Mouse (Mus musculus): ENCODE data around the gene Crebbp.
"Not testable (repeated sequence)": the region's sequence is repeated elsewhere in the genome, so short reads cannot be mapped to it uniquely, and the experiment has no call there.

Crebbp gene

DNA sequence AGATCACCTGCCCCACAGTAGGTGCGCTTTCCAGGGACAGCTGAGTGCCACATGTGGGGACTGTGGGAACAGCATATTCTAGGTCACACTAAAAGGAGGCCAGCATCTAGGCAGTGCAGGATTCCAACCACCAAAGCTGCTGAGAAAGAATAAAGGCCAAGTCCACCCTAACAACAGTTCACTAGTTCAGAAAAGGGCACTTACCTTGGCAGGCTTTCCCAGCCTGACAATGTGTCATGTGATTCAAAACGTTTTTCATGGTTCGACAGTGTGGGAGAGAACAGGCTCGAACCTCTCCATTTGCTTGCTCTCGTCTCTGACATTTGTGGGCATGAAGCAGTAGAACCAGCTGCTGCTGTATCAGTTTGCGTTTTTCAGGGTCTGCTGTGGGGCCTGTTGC lies 75.3 kb downstream of the Crebbp start:
- DNase-seq, result peak; percentile 21

DNA sequence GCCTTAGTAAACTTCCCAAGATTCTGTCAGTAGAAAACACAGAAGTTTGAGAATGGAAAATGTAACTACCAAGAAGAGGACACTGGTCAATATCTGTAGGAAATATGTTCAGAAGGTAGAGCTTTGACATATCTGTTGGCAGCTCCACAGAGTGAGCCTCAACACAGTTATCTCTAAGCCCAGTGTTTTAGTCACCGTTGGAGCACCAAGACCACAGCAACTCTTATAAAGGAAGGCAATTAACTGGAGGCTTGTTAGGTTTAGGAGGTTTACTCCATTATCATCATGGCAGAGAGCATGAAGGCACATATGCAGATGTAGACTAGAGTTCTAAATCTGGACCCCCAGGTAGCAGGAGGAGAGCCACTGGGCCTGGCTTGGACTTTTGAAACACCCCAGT lies 80.0 kb downstream of the Crebbp start:
- no peak for DNase-seq

DNA sequence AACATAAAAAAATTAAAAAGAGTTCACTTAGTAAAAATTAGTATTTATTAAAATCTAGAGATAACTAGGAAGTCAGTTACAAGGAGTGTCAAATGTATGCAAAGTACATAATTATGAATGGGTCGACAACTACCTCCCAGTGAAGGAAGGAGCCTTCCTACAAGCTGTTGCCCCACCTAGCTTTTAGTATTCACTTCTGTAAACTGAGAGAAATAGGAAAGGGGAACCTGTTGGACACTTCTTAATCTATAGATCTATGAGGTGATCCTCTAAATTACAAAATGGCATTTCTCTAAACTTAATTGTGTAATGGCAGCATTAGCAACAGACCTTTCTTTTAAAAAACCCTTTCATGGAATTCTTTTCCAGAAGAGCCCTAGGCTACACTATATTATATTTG lies 84.9 kb downstream of the Crebbp start:
- no peak for DNase-seq

DNA sequence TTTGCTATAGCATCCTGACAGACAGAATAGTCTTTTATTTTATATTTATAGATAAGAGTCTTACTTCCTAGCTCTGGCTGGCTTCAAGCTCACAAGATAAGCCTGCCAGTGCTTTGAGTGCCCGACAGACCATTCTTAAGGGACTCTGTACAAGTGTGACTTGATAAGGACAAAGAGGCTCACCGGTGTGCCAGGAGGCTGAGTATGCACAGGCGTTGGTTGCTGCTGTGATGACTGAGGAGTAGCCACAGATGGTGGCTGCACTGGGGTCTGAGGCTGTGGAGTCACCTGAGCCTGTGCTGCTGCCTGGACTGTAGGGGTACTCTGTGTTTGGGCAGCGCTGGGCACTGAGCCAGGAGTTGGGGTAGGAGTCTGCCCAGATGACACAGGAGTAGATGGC lies 96.7 kb downstream of the Crebbp start:
- DNase-seq, result no peak

DNA sequence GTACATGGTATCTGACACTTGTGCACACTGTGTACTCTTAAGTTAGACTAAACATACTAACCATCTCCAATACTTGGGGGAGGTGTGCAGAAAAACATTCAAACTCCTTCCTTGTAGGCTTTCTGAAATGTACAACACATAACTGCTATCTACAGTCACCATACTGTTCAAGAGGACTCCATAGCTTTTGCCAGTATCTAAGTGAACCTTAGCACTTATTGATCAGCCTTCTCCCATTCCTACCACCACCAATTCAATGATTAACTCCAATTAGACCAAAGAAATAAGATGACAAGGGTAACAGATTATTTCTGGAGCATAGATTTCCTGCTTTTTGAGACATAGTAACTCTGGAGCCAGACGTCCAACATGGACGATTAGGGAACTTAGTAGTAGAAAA lies 113.4 kb downstream of the Crebbp start:
- DNase-seq, result no peak

DNA sequence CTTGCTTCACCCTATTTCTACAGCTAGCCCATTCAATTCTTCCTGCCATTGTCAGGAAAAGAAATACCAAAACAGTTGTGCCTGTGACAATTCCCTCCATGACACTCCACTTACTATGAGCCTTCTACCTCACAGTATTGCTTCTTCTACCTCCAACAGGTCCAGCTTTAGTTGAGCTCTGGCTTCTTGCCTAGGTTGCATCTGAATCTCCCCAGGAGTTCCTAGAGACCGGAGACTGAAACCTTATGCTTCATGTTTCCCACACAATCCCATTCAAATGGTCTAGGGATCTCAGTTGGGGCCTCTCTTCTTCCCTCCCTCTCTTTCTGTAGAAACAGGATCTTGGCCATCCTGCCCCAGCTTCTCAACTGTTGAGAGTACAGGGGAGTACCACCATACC lies 116.3 kb downstream of the Crebbp start:
- no peak for DNase-seq

DNA sequence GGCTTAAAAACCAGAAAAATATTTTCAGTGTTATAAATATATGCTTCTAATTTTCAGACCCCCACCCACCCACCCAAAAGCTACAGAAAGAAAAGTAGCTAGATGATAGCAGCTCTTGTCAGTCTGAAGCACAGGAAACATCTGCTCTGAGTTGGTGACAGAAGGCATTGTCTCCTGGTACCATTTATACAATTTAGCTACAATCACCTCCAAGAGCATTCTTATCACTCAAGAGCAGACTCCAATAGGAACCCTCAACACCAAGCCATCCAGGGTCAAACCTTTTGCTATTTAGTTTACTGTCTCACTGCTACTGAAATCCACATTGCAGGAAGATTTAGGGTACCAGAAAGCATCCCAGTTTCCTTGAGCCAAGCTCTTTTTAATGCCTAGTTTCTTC lies 116.9 kb downstream of the Crebbp start:
- DNase-seq, result no peak

DNA sequence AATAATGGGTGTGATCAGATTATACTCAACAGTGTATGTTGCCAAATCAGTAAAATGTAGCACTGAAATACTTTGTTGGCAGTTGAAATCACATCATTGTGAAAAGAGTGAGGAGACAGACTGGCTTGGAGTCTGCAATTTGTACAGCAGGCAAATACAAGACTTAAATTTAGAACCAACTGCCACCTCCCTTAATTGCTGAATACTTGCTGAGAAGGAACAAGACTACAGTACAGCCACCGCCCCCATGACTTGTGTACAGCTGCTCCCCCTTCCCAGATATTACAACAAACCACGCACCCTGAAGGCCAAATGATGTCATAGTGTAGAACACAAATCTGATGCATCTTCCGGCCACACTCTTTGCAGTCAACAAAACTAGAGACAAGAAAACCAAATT lies 117.7 kb downstream of the Crebbp start:
- no peak for DNase-seq

DNA sequence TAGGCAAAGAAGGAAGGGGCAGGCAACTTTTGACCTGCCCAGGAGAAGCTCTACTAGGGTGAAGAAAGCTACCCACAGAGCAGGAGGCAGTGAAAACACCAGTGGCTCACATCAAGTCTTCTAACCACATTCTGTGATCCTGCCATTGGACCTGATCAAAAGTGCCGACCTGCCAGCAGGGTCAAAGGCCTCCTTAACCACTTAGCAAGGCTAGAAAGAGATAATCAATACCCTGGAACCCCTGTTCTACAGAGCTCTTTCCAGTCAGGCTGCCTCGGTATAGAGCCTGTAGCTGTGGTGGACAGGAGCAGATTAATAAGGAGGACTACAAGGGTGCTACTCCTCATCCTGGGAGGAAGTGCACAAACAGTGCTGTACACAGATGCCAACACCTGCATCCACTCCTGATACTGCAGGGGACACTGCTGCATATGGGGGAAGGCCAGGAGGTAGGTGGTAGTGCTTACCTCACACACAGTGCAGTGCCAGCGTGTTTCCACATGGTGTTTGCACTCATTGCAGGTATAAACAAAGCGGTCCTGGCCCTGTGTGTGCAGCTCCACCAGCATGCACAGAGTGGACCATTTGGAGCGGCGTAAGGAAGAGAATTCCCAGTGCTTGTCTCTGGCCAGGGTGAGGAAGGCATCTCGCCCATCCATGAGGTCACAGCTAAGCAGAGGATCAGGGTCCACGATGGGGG lies 126.4 kb downstream of the Crebbp start:
- DNase-seq, result no peak

DNA sequence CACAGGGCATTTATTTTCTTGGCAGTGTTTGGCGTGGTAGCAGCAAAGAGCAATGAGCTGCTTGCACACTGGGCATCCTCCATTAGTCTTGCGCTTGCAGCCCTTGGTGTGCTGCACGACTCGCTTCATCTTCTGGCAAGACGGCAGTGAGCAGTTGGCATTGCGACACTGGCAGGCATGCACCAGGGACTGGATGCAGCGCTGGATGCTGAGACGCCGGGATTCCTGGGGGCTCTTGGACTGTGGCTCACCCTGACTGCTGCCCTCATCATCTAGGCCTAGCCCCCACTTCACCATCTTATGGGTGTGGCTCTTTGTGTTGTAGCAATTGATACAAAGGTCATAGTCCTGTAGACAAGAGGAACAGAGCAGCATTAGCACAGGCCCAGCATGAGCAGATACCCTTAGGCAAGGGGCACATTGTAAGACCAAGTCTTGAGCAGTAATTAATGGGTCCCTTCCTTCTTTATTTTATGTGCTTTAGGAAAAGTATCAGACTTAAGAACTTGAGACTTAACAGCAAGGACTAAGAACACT lies 127.9 kb downstream of the Crebbp start:
- DNase-seq, result no peak

DNA sequence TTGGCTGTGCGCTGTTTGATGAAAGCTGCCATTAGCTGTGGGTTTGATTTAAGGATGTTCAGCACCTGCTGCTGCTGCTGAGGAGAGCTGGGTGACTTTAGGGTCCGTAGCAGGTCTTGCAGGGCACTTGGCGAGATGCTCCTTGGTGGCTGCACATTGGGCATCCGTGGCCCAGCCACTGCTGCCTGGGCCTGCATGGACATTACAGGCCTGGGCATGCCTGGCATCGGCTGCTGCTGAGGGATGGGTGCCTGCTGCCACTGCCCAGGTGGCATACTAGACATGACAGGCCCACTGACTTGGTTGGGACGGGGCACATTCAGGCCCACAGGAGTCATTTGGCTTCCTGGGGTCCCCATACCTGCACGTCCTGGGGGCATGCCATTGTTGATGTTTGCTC lies 128.7 kb downstream of the Crebbp start:
- DNase-seq, result no peak

DNA sequence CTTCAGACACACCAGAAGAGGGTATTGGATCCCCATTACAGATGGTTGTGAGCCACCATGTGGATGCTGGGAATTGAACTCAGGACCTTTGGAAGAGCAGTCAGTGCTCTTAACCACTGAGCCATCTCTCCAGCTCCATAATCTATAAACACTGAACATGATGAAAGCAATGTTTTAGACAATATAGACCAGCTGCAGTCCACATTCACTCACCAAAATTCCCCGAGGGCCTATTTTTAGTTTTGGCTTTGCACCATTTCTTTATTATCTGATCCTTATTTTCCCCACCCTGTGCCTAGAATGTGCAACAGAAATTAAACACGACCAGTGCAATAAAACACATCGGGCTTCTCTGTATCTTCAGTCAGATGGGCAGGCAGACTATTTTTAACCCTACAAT lies 133.4 kb downstream of the Crebbp start:
- not testable (repeated sequence) for DNase-seq

DNA sequence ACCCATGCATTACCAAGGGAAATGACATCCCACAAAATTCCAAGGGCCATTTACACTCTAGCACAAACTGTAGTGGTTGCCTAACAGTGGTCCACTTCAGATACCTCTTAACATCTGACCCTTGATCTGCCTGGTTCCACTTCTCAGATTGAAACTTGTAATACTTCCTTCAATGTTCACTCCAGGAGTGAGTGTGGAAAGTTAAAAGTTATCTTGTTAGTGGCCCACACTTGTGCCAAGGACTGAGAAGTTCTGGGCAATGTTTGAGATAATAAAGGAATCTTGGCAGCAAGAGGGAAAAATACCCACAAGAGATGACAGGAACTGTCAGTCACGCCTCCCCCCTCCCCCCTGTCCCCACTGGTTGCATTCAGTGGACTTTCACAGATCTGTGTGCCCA lies 134.1 kb downstream of the Crebbp start:
- DNase-seq, result no peak

DNA sequence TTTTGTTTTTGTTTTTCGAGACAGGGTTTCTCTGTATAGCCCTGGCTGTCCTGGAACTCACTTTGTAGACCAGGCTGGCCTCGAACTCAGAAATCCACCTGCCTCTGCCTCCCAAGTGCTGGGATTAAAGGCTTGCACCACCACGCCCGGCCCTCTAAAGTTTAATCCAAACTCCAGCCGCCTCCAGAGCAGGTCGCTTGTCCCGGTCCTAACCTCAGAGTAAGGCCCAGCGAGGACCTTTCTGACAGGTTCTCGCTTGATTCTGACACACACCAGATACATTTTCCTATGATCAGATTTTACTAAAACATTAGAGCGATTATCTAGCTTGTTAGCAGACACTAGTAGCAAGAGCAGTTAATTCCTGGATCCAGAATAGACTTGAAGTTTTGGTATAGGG lies 135.5 kb downstream of the Crebbp start:
- DNase-seq, result not testable (repeated sequence)

DNA sequence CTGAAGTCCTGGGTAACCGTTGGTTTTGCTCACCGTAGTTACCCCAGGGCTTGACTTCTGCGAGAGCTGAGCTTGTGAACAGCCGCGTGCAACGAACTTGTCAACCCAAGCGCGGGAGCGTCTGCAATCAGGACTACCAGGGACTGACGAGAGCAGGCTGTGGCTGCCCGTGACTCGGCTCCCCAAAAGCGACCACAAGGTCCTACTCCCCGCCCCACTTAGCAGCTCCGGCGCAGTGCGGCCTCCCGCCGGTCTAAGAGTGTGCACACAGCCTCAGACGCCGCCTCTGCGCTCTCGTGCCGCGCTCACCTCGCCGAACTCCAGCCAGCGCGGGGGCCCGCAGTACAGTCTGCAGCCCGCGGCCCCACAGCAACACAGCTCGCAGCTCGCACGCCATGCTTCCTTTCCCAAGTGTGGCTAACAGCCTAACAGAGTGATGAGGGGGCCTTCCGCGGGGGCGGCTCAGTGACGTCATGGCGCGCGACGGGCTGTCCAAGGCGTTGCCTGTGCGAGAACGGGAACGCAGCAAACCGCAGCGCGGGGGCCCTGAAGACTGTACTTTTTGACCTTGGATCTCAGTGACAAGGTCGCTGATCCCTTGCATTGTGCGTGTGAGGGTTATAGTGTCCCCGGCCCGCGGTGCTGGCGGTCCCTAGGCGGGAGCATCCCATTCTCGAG lies 136.3 kb downstream of the Crebbp start, which contains the start of gene Trap1:
Trap1 (minus strand) TSS at position 444 of the 678 bp plus-strand sequence.
- DNase-seq, result peak; percentile 92

DNA sequence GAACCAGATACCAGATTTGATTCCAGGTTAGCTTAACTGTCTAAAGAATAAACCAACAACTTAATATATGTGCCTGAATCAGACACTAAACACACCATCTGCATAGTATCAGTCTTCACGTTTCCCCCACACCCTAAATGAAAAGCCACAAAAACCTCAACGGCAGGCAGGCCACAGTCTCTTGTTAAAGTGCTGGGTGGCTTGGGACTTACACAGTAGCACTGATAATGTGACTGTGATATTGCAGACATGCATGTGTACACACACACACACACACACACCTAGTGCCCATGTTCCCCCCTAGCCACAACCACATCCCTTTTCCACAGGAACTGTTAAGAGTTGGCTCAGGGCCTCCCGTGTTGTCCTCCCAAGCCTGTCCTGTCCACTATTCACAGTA lies 139.0 kb downstream of the Crebbp start:
- no peak for DNase-seq

DNA sequence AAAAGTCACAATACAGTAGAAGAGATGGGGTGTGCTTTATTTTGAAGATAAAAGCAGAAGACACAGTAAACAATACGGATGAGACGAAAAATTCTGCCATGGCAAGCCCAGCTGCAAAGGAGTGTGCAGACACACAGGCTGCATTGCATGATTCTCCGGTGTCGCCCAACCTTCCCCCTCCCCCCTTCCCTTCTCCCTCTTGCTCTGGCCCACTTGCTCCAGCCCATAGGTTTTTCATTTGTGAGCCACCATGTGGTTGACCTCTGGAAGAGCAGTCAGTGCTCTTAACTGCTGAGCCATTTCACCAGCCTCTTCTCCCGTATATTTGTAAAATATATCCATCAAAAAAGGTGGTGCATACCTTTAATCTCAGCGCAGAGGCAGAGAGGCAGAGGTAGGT lies 139.5 kb downstream of the Crebbp start:
- DNase-seq, result no peak

DNA sequence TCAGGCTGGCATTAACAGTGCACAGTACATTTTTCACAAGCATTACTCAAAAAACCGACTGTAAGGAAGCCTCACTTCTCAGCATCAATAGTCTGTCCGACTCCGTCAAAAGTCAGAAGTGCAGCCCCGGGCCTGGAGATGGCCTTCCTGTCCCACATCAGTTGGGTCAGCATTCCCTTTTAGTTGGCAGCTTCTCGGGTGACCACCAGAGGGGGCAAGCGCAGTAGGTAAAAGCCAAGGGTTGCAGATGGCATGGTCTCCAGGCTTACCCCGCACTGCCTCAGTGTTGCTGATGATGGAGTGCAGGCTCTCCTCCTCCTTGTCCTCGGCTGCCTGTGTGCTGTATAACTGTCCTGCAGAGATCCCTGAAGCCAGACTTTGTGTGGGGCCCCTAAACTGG lies 145.2 kb downstream of the Crebbp start:
- peak; percentile 33 for DNase-seq

DNA sequence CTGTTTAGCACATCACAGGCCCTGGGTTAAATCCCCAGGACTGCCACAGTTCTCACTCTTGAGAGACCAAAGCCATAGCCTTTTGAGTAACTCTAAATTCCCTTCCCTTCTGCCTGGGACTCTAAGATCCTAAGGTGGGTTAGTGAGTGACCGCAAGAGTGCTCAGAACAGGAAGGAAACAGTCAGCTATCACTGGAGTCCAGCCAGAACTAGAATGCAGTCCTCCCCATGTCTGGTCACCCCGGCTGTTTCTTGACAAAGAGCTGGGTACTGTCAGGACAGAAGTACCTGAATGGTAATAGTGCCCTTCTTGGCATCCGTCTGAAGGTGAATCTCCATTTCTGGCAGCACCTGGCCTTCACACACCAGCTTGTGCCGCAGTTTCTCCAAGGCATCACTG lies 148.9 kb downstream of the Crebbp start:
- DNase-seq, result no peak

DNA sequence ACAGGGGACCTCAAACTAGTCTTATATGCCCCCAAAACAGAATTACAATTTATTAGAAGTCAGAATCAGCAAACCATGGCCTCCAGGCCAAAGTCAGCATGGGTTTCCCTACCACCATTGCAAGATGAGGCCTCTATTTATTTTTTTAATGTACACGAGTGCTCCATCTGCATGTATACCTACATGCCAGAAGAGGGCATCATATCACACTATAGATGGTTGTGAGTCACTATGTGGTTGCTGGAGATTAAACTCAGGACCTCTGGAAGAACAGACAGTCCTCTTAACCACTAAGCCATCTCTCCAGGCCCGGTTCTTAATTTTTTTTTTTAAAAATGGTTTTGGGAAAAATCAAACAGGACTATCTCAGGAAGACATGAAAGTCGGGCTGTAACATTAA lies 160.0 kb downstream of the Crebbp start:
- DNase-seq, result no peak

DNA sequence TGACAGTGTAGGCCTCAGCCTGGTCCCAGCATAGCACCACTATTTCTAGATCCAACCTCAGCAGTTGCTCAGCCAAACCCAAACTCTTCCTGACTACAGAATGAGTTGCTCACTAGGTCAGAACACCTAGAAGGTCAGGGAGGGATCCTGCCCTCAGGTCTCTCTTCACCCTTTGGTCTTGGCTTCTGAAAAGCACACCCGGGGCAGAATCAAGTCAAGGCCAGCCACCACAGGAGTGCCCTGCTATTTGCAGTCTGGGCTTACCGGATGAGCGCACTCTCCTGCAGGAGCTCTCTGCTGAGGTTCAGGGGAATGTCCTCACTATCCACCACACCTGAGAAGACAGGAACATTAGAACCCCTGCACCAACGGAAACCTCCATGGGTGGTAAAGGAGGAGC lies 161.2 kb downstream of the Crebbp start:
- DNase-seq, result peak; percentile 47

DNA sequence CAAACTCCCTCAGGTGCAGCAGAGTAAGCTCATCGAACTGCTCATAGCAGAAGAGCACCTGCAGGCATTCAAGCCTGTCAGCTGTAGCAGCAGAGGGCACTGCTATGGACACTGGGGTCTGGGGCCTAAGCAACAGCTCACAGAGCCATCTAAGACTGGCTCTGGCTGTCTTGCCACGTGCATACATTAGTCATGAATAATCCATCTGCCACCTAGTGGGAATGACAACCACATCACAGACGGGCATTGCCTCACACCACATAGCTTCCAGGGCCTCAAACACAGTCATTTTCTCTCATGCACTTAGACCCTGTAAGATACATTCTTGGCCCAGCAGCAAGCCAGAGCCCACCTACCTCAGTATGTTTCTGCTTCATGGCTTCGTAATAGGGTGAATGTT lies 168.3 kb downstream of the Crebbp start:
- DNase-seq, result peak; percentile 44

DNA sequence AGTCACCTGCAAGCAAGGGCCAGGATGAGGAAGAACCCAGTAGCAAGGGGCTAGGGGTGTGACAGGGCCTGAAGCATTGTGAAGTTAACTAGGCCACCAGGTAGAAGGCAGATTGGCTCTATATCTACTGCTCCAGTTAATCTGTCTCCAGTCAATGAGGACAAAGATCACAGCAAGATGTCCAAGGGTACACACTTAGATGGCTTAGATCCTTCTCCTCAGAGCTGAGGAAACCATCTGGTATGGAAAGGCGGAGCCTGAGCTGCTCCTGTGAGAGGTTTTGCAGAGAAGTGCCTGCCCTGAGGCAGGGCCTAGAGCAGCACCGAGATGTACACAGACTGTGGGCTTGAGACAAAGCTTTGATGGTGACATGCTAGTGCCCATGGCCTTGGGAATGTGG lies 169.7 kb downstream of the Crebbp start:
- DNase-seq, result peak; percentile 63

DNA sequence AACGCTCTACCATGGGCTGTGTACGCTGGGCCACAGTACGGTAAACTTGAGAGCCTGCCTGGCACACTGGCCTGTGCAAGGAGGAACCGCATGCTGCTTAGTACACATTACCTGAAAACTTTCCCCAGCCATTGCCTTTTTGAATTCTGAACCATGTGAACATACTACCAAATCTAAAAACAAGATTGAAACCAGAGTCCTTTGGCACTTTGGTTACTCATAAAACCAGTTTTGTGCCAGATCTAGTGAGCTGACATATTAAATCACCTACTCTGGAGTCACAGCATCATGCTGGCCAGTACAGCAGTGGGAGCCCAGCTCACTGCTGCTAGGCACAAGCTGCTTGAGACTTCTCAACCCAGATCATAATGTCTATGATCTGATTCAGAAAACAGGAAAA lies 172.2 kb downstream of the Crebbp start:
- peak; percentile 45 for DNase-seq

DNA sequence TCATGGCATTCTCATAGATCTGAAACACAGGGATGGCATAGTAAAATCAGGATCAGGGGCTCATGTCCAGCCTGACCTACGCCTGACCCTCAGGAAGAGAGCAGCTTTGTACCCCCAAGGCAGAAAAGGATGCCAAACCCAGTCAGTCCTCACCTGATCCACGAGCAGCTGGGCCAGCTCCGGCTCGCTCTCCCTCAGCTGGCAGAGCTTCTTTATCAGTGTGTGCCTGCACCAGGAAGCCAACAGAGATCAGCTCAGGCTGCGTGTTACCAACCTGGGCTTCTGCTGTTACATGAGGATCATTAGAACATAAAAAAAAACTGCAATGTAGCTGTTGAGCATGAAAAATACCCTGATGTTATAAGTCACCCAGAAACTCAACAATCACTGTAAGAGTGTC lies 173.6 kb downstream of the Crebbp start:
- DNase-seq, result no peak

Data from kidney, adult 11 months (tissue).